Mouse (Mus musculus): ENCODE results near the gene Dcst2. TPM values are rescaled to one million over a fixed set of nuclear protein-coding genes. Genes with fewer than 3 reads are reported as not detected.

Dcst2 gene
- total and polyA plus RNA-seq, 3 experiments = 0.06 TPM; not detected in 2

DNA sequence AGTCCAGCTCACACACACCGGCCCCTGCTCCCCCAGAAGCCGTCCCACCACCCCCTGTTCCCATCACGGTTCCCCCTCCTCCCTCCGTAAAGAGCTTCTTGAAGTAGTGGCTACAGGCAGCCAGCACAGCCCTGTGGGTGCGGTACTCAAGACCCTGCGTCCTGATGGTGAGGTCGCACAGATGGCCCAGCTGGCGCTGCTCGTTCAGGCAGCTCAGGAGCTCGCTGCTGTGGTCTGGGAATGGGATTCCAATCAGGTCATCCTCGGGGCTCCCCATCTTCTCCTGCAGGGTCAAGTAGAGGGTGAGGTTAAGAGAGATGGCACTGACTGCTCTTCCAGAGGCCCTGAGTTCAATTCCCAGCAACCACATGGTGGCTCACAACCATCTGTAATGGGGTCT is 19.5 kb downstream of the Dcst2 start:
- TF ChIP-seq TBP (IDR thresholded peaks at IDR 0.05; ENCODE audit: low read depth, low read length) (no peak), MEF2A (IDR thresholded peaks at IDR 0.05; ENCODE audit: extremely low read depth, insufficient replicate concordance, low read depth, low read length, poor library complexity, severe bottlenecking) (no peak), POLR2A (IDR thresholded peaks at IDR 0.05; ENCODE audit: control insufficient read depth in 1 of 2, insufficient read depth in 1 of 2, low read depth in 1 of 2, low read length in 2 of 2, poor library complexity in 1 of 2) (no peak), EP300 (IDR thresholded peaks at IDR 0.05; ENCODE audit: low read depth in 1 of 2, low read length in 2 of 2) (no peak), USF2 (IDR thresholded peaks at IDR 0.05; ENCODE audit: borderline replicate concordance in 1 of 2, insufficient read depth in 1 of 2, low read depth in 1 of 2, low read length in 2 of 2) (no peak), KAT2A (conservative IDR thresholded peaks at IDR 0.05; ENCODE audit: low read depth, low read length) (no peak), GABPA (IDR thresholded peaks at IDR 0.05; ENCODE audit: low read depth, low read length) (no peak), POLR2AphosphoS2 (IDR thresholded peaks at IDR 0.05; ENCODE audit: low read length) (no peak), RAD21 (IDR thresholded peaks at IDR 0.05; ENCODE audit: low read depth, low read length) (no peak), ZKSCAN1 (IDR thresholded peaks at IDR 0.05; ENCODE audit: low read depth, low read length) (no peak), JUND (IDR thresholded peaks at IDR 0.05; ENCODE audit: low read depth, low read length) (no peak), NELFE (IDR thresholded peaks at IDR 0.05; ENCODE audit: low read depth, low read length) (no peak), ZNF384 (IDR thresholded peaks at IDR 0.05; ENCODE audit: low read depth, low read length) (no peak), ZC3H11A (IDR thresholded peaks at IDR 0.05; ENCODE audit: low read depth, low read length) (no peak), CHD1 (IDR thresholded peaks at IDR 0.05; ENCODE audit: low read depth, low read length) (no peak), MYB (IDR thresholded peaks at IDR 0.05; ENCODE audit: low read depth, low read length) (no peak), ETS1 (IDR thresholded peaks at IDR 0.05; ENCODE audit: low read depth, low read length) (no peak)
- DNase-seq (ENCODE audit: low read depth, low spot score) = no peak
- Histone ChIP-seq H3K4me3 (ENCODE audit: control insufficient read depth in 1 of 2, insufficient read depth in 1 of 2, low read depth in 2 of 2, low read length in 2 of 2) (no peak overlapping the region), H3K9me3 (replicated peaks; ENCODE audit: insufficient read depth, low read length) (no peaks in the 10 kb centered on the region), H3K36me3 (ENCODE audit: control insufficient read depth in 1 of 2, insufficient read depth in 2 of 2, low read length in 2 of 2) (no peaks in the 10 kb centered on the region), H3K4me1 (ENCODE audit: control insufficient read depth in 1 of 2, insufficient read depth in 2 of 2, low read length in 2 of 2) (no peaks in the 10 kb centered on the region), H3K27ac (ENCODE audit: control insufficient read depth, low read depth, low read length) (no peak overlapping the region), H3K9ac (ENCODE audit: control insufficient read depth, low read depth, low read length, poor library complexity, severe bottlenecking) (no peak overlapping the region), H3K27me3 (ENCODE audit: control insufficient read depth in 1 of 2, insufficient read depth in 2 of 2, low read length in 2 of 2) (no peaks in the 10 kb centered on the region), H3K79me2 (ENCODE audit: control insufficient read depth, insufficient read depth, low read length, poor library complexity) (no peaks in the 10 kb centered on the region)

DNA sequence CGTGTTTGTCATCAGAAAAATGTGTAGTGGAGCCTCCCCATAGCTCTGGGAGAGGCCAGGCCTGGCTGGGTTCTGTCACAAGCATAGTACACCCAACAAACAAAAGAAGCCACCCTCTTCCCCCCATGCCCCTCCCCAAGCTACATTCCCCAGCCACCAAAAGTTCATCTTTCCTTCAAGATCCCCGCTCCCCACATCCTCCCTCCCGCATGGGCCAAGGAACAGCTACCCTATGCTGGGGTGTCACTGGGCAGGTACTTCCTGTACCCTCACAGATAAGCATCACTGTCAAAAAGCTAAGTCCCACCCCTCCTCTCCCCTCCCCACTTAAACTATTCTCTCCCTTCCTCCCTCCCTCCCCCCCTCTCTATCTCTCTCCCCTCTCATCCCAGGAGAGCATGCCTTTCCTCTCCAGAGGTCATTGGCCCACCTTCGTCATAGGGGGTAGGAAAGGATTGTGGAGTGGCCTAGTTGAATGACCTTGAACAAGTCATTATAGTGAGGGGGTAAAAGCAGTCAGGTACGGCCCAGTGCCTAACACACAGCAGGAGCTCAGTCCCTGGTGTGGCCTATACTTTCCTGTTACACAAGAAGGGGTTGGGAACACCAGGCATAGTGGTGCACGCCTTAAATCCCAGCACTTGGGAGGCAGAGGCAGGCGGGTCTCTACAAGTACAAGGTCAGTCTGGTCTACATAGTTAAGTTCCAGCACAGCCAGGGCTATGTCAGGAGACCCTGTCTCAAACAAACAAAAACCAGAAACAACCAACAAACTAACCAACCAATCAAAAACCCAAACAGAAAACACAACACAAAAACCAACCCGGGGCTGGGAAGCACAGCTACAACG is 20.5 kb downstream of the Dcst2 start:
- H3K36me3 ChIP-seq (ENCODE audit: control insufficient read depth in 1 of 2, insufficient read depth in 2 of 2, low read length in 2 of 2) = no peaks in the 10 kb centered on the region
- H3K27me3 ChIP-seq (ENCODE audit: control insufficient read depth in 1 of 2, insufficient read depth in 2 of 2, low read length in 2 of 2) = no peaks in the 10 kb centered on the region
- no peaks in the 10 kb centered on the region for H3K79me2 ChIP-seq (ENCODE audit: control insufficient read depth, insufficient read depth, low read length, poor library complexity)
- H3K27ac ChIP-seq (ENCODE audit: control insufficient read depth, low read depth, low read length) = no peak overlapping the region
- H3K4me3 ChIP-seq (ENCODE audit: control insufficient read depth in 1 of 2, insufficient read depth in 1 of 2, low read depth in 2 of 2, low read length in 2 of 2) = no peak overlapping the region
- H3K9ac ChIP-seq (ENCODE audit: control insufficient read depth, low read depth, low read length, poor library complexity, severe bottlenecking) = no peak overlapping the region
- TF ChIP-seq NELFE (IDR thresholded peaks at IDR 0.05; ENCODE audit: low read depth, low read length) (no peak), MYB (IDR thresholded peaks at IDR 0.05; ENCODE audit: low read depth, low read length) (no peak), SIN3A (IDR thresholded peaks at IDR 0.05; ENCODE audit: low read length) (no peak), POLR2A (IDR thresholded peaks at IDR 0.05; ENCODE audit: control insufficient read depth in 1 of 2, insufficient read depth in 1 of 2, low read depth in 1 of 2, low read length in 2 of 2, poor library complexity in 1 of 2) (no peak), CTCF (IDR thresholded peaks at IDR 0.05 in 2 of 3, conservative IDR thresholded peaks at IDR 0.05 in 1 of 3; ENCODE audit: control insufficient read depth in 1 of 3, insufficient read depth in 1 of 3, low read depth in 2 of 3, low read length in 3 of 3, poor library complexity in 1 of 3, severe bottlenecking in 1 of 3) (no peak), ETS1 (IDR thresholded peaks at IDR 0.05; ENCODE audit: low read depth, low read length) (no peak), EP300 (IDR thresholded peaks at IDR 0.05; ENCODE audit: low read depth in 1 of 2, low read length in 2 of 2) (no peak), POLR2AphosphoS2 (IDR thresholded peaks at IDR 0.05; ENCODE audit: low read length) (no peak), HCFC1 (IDR thresholded peaks at IDR 0.05; ENCODE audit: low read depth, low read length) (no peak), ZKSCAN1 (IDR thresholded peaks at IDR 0.05; ENCODE audit: low read depth, low read length) (no peak), RCOR1 (IDR thresholded peaks at IDR 0.05; ENCODE audit: low read depth, low read length) (no peak), CHD1 (IDR thresholded peaks at IDR 0.05; ENCODE audit: low read depth, low read length) (no peak), ZC3H11A (IDR thresholded peaks at IDR 0.05; ENCODE audit: low read depth, low read length) (no peak), USF2 (IDR thresholded peaks at IDR 0.05; ENCODE audit: borderline replicate concordance in 1 of 2, insufficient read depth in 1 of 2, low read depth in 1 of 2, low read length in 2 of 2) (no peak), BHLHE40 (IDR thresholded peaks at IDR 0.05; ENCODE audit: borderline replicate concordance, low read depth, low read length) (no peak)
- no peak for DNase-seq (ENCODE audit: low read depth, low spot score)
- no peaks in the 10 kb centered on the region for H3K4me1 ChIP-seq (ENCODE audit: control insufficient read depth in 1 of 2, insufficient read depth in 2 of 2, low read length in 2 of 2)
- no peaks in the 10 kb centered on the region for H3K9me3 ChIP-seq (replicated peaks; ENCODE audit: insufficient read depth, low read length)
